16 mouse cellular contexts compared by ENCODE assay signal in genomic region chr12:81686406-81687117, GRCm38 (mm10). TPM values are rescaled to one million over a fixed set of nuclear protein-coding genes. Genes with fewer than 3 reads are reported as not detected.
A peak's percentile ranks its signal among the peaks of the same experiment; 100 is the strongest.
DNase-seq lines count a peak whose midpoint lies in the region; ATAC-seq lines count a peak whose summit lies in the region.
"Had no signal": no experiment of that assay in that cellular context is flagged by ENCODE, and none has a peak within 500 bp of the region (broad histone marks: within the 10 kb centered on the region; RNA-seq: fewer than 3 reads in every experiment).

No protein-coding gene starts in this region.

- WGBS in embryonic facial prominence, embryonic 14.5 days, result 47% methylated on average over 12 of the region's 12 CpGs
- WGBS in forebrain, embryonic 14.5 days, result 2% methylated on average over 12 of the region's 12 CpGs
- 28% methylated on average over 12 of the region's 12 CpGs for WGBS in midbrain, embryonic 11.5 days
- WGBS in limb, embryonic 10.5 days, result 53% methylated on average over 12 of the region's 12 CpGs
- 49% methylated on average over 12 of the region's 12 CpGs for WGBS in heart, embryonic 10.5 days

- H3K27me3 ChIP-seq in embryonic facial prominence, embryonic 14.5 days (replicated peaks; ENCODE audit: control insufficient read depth, insufficient read depth, low read length), result no peaks in the 10 kb centered on the region
- H3K27me3 ChIP-seq in forebrain, embryonic 14.5 days (replicated peaks; ENCODE audit: control insufficient read depth, insufficient read depth, low read length), result no peaks in the 10 kb centered on the region
- no peaks in the 10 kb centered on the region; the same call in 1 of the 2 replicates for H3K27me3 ChIP-seq in midbrain, embryonic 11.5 days (ENCODE audit: control insufficient read depth, insufficient read depth, low read length)
- H3K27me3 ChIP-seq in limb, embryonic 10.5 days (ENCODE audit: low read depth, poor library complexity, severe bottlenecking), result no peaks in the 10 kb centered on the region
- 0 out of 2 replicates have a peak, but pooled peaks cover 4% of the 10 kb centered on the region for H3K27me3 ChIP-seq in heart, embryonic 10.5 days (ENCODE audit: insufficient read depth, poor library complexity, severe bottlenecking)
- H3K27me3 ChIP-seq: CH12.LX; lung, embryonic 15.5 days had no signal

- no peaks in the 10 kb centered on the region for H3K36me3 ChIP-seq in embryonic facial prominence, embryonic 14.5 days (ENCODE audit: control insufficient read depth, insufficient read depth, low read length)
- no peaks in the 10 kb centered on the region for H3K36me3 ChIP-seq in forebrain, embryonic 14.5 days (ENCODE audit: control insufficient read depth, insufficient read depth, low read length)
- H3K36me3 ChIP-seq in midbrain, embryonic 11.5 days (ENCODE audit: control insufficient read depth, insufficient read depth, low read length), result no peaks in the 10 kb centered on the region
- H3K36me3 ChIP-seq in limb, embryonic 10.5 days, result no peaks in the 10 kb centered on the region
- no peaks in the 10 kb centered on the region for H3K36me3 ChIP-seq in heart, embryonic 10.5 days
- H3K36me3 ChIP-seq: heart, embryonic 13.5 days; lung, embryonic 15.5 days had no signal

- no peak overlapping the region for H3K4me3 ChIP-seq in embryonic facial prominence, embryonic 14.5 days (ENCODE audit: low read depth, low read length)
- no peak overlapping the region for H3K4me3 ChIP-seq in forebrain, embryonic 14.5 days (ENCODE audit: low read depth, low read length)
- H3K4me3 ChIP-seq in midbrain, embryonic 11.5 days (ENCODE audit: low read depth, low read length), result no peak overlapping the region
- H3K4me3 ChIP-seq in limb, embryonic 10.5 days, result no peak overlapping the region
- H3K4me3 ChIP-seq in heart, embryonic 10.5 days, result no peak overlapping the region
- H3K4me3 ChIP-seq: erythroblast, embryonic 14.5 days; gastrocnemius, adult 2 months; heart, embryonic 13.5 days; lung, embryonic 15.5 days had no signal

- peak; percentile 76 for ATAC-seq in embryonic facial prominence, embryonic 14.5 days (ENCODE audit: low read depth)
- ATAC-seq in forebrain, embryonic 14.5 days, result peak; percentile 82
- peak; percentile 86 for ATAC-seq in midbrain, embryonic 11.5 days (ENCODE audit: low FRiP score)

- H3K9ac ChIP-seq in embryonic facial prominence, embryonic 14.5 days (ENCODE audit: low read depth, low read length), result no peak overlapping the region
- H3K9ac ChIP-seq in forebrain, embryonic 14.5 days (ENCODE audit: low read length), result no peak overlapping the region; the same call in 1 of the 2 replicates
- no peak overlapping the region for H3K9ac ChIP-seq in midbrain, embryonic 11.5 days (ENCODE audit: low read length)
- H3K9ac ChIP-seq: heart, embryonic 13.5 days; lung, embryonic 15.5 days had no signal

- no peak overlapping the region for H3K4me2 ChIP-seq in embryonic facial prominence, embryonic 14.5 days (ENCODE audit: low read depth, low read length)
- H3K4me2 ChIP-seq in forebrain, embryonic 14.5 days (ENCODE audit: low read length), result no peak overlapping the region
- H3K4me2 ChIP-seq in midbrain, embryonic 11.5 days, result peak overlapping the region; percentile 2; the same call in 1 of the 2 replicates
- H3K4me2 ChIP-seq: heart, embryonic 13.5 days; lung, embryonic 15.5 days had no signal

- no peak overlapping the region for H3K27ac ChIP-seq in embryonic facial prominence, embryonic 14.5 days (replicated peaks; ENCODE audit: low read depth, low read length)
- no peak overlapping the region for H3K27ac ChIP-seq in forebrain, embryonic 14.5 days (ENCODE audit: low read depth, low read length)
- peak overlapping the region; percentile 10; the same call in 1 of the 2 replicates for H3K27ac ChIP-seq in midbrain, embryonic 11.5 days (ENCODE audit: low read depth, low read length)
- H3K27ac ChIP-seq in limb, embryonic 10.5 days, result no peak overlapping the region
- no peak overlapping the region for H3K27ac ChIP-seq in heart, embryonic 10.5 days
- H3K27ac ChIP-seq: gastrocnemius, adult 2 months; heart, embryonic 13.5 days; lung, embryonic 15.5 days had no signal

- peak; percentile 42 for DNase-seq in embryonic facial prominence, embryonic 14.5 days (ENCODE audit: low spot score)
- DNase-seq in forebrain, embryonic 14.5 days (ENCODE audit: low spot score), result peak; percentile 65
- peak; percentile 88 for DNase-seq in midbrain, embryonic 11.5 days (ENCODE audit: low spot score, missing footprints)
- DNase-seq in retina, embryonic 14.5 days (ENCODE audit: low spot score), result peak; percentile 62
- no peak for DNase-seq in limb, embryonic 10.5 days (ENCODE audit: low spot score)
- DNase-seq in heart, embryonic 10.5 days (ENCODE audit: low spot score), result no peak
- no peak for DNase-seq in right cerebral cortex, postnatal 25 days
- DNase-seq: adrenal gland, postnatal 14 days; gastrocnemius, adult 2 months; kidney, adult 11 months; kidney, postnatal 4 days had no signal

- H3K4me1 ChIP-seq in embryonic facial prominence, embryonic 14.5 days (ENCODE audit: control insufficient read depth, insufficient read depth, low read length), result no peaks in the 10 kb centered on the region
- peaks cover 11% of the 10 kb centered on the region for H3K4me1 ChIP-seq in forebrain, embryonic 14.5 days (ENCODE audit: control insufficient read depth, insufficient read depth, low read length)
- peaks cover 6% of the 10 kb centered on the region; the same call in 1 of the 2 replicates for H3K4me1 ChIP-seq in midbrain, embryonic 11.5 days (ENCODE audit: control insufficient read depth, insufficient read depth, low read length)
- H3K4me1 ChIP-seq in limb, embryonic 10.5 days, result peaks cover 10% of the 10 kb centered on the region
- H3K4me1 ChIP-seq in heart, embryonic 10.5 days, result 0 out of 2 replicates have a peak, but pooled peaks cover 9% of the 10 kb centered on the region

- no peaks in the 10 kb centered on the region for H3K9me3 ChIP-seq in embryonic facial prominence, embryonic 14.5 days (ENCODE audit: control insufficient read depth, low read length)
- no peaks in the 10 kb centered on the region for H3K9me3 ChIP-seq in forebrain, embryonic 14.5 days (replicated peaks; ENCODE audit: control insufficient read depth, low read length)
- H3K9me3 ChIP-seq in midbrain, embryonic 11.5 days (ENCODE audit: control insufficient read depth, low read length), result no peaks in the 10 kb centered on the region
- no peaks in the 10 kb centered on the region for H3K9me3 ChIP-seq in limb, embryonic 10.5 days (replicated peaks)
- no peaks in the 10 kb centered on the region for H3K9me3 ChIP-seq in heart, embryonic 10.5 days
- H3K9me3 ChIP-seq: heart, embryonic 13.5 days; lung, embryonic 15.5 days had no signal

RNA-seq across cellular contexts. Expression of gene Ttc9, which starts 55.5 kb away (rescaled TPM):
- polyA plus RNA-seq in embryonic facial prominence, embryonic 14.5 days (2014; fragmentation: Nextera tagmentation; extraction: Ambion mirVana), result 3.4 and 5.3 TPM in 2 replicates
- 10.4 and 12.6 TPM in 2 replicates for polyA plus RNA-seq in forebrain, embryonic 14.5 days (2014; fragmentation: Nextera tagmentation; extraction: Ambion mirVana)
- polyA plus RNA-seq in midbrain, embryonic 11.5 days (2014; fragmentation: Nextera tagmentation; extraction: Ambion mirVana), result 2.0 TPM in 2 replicates
- polyA plus RNA-seq in limb, embryonic 10.5 days (2016; fragmentation: Nextera tagmentation; extraction: Ambion mirVana), result 0.69 and 0.73 TPM in 2 replicates
- polyA plus RNA-seq in heart, embryonic 10.5 days (2016; fragmentation: Nextera tagmentation; extraction: Ambion mirVana), result 2.0 and 2.2 TPM in 2 replicates
- polyA plus RNA-seq: erythroblast, embryonic 14.5 days; liver, adult 2 months had no signal

Comparison
In these comparisons a context has a peak if more than half of its experiments do, and no peak if none do; other contexts are left out.
1. DNase-seq: peak in embryonic facial prominence, embryonic 14.5 days (single experiment), forebrain, embryonic 14.5 days (single experiment), midbrain, embryonic 11.5 days (single experiment) and retina, embryonic 14.5 days (single experiment); none in limb, embryonic 10.5 days (single experiment), heart, embryonic 10.5 days (single experiment) and right cerebral cortex, postnatal 25 days (single experiment).
2. Peak in every context shown above with its lines, with median percentiles within 50 percentile points of each other: ATAC-seq.